Mouse (Mus musculus): ENCODE data around the gene Cd46.

Gene Cd46

DNA sequence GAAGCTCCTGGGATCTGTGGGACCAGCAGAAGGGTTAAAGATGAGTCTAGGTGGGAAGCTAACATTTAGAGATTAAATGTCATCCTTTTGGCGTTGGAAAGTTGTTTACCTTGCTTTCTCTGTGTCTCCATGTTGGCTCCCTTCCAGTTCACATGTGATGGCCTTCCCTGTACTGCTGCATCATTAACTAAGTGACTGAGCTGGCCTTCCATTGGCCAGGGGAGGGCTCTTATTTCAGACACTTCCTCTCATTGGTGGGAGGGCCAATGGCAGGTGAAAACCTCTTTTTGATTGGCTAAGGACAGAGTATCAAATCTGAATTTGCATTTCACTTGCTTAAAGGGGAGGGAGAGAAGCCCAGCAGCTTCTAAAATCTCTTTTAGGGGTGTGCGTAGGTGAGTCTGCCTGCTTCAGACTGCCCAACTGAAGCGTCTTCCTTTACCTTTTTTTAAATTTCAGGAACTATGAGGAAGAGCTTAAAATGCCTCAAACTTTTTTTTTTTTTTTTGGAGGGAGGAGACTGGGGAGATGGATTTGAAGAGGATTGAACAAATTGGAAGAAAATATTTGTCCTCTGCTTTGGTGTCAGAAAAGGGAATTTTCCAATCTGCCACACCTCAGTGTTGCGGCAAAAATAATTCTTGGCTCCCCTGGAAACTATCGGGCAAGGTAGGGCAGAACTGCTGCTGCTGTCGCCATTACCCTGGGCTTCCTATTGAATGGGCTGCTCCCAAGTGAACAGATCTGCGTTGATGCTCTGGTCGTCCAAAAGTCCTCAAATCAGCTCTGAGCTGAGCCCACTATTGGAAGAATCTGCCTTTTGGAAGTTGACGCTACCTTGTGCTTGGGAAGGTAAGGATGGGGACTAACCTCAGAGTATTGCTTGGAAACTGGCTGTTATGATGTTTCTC is 73.7 kb downstream of the Cd46 start:
- no peak for DNase-seq (ENCODE audit: low read depth, low spot score)

- no peak for DNase-seq (ENCODE audit: low read depth, low spot score)
Measured at GRCm38 (mm10) chr1:195017626-195018025, 74.4 kb downstream of the Cd46 start.

- DNase-seq (ENCODE audit: low read depth, low spot score), result peak; percentile 17
Measured at GRCm38 (mm10) chr1:195016811-195017501, 75.1 kb downstream of the Cd46 start.

DNA sequence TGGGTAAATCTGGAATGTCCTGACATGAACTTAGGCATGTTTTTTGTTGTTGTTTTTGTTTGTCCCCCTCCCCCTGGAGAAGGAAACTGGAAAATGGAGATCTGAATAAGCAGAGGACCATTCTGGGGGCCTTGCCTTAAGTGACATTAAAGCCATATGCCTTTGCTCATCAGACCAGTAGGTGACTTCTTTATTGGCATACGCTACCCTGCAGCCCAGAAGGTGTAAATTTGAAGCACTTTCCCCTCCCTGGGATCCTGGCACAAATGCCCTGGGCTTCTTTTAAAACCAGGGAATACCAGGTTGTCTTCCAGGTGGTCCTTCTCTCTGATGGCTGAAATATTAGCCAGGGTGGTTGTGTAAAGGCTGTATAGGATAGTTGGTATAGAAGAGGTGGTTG is 76.8 kb downstream of the Cd46 start:
- no peak for DNase-seq (ENCODE audit: low read depth, low spot score)

DNA sequence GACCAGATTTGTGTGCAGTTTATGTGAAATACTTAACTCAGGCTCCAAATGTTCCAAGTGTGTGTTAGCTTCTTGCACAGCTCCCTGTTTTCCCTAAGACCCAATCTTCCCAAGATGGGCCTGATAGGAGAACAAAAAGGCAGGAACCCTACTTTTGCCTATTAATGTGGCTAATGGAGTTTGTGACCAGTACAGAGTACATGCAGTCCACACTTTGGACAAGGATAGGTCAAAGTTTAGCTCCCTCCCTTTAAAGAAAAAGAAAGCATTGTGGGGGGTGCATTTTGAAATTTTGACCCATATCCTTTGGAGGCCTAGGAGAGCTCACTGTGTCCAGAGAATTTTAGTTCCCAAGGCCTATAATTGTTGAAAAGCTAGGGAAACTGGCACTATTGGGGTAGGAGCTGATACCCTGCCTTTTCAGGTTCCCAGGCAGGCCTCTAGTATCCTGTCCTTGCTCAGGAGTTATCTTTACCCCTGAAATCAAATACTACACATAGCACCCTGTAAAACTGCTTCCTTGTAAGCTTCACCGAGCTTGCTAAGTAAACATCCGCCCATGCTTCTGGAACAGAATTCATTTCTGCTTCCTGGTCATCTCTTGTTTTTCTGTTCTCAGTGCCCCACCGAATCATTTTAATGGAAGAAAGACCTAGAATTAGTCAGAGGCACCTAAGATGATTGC is 77.7 kb downstream of the Cd46 start:
- no peak for DNase-seq (ENCODE audit: low read depth, low spot score)

DNA sequence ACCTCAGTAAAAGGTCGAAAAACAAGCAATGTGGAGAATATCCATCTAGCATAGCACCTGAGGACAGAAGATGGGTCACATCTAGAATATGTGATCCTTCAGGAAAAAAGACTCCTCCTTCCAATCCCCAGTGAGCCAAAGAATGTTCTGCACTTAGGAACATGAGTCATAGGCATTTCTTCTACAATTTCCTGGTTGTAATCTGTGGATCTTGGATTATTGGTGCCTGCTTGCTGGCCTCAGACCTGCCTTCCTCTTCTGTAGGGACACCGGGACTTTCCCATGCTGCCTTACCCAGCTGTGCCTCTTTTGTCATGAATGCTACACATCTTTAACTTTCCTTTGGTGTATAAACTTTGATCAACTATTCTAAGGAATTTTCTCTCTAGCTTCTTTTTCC is 79.5 kb downstream of the Cd46 start:
- DNase-seq (ENCODE audit: low read depth, low spot score), result no peak

GRCm38 (mm10) chr1:195006267-195006666 is 85.8 kb downstream of the Cd46 start:
- no peak for DNase-seq (ENCODE audit: low read depth, low spot score)

GRCm38 (mm10) chr1:195004194-195004593 is 87.9 kb downstream of the Cd46 start:
- DNase-seq (ENCODE audit: low read depth, low spot score), result no peak

DNA sequence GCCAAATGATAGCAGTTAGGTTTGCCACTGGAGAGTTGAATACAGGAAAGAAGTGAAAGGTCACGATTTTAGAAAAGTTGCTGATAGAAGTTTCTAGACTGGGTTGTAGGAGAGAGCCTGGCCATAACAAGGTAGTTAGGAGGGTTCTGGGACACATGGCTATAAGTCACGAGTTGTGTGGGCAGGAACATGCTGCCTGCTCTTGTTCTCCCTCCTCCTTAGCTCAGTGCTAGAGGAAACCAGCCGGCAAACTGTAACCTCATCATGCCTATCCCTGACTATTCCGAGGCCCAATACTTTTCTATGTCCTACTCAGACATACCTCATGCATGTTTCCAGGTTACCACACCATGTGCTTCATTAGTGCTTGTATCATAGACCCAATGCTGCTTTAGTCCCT is 88.7 kb downstream of the Cd46 start:
- DNase-seq (ENCODE audit: low read depth, low spot score), result no peak

DNA sequence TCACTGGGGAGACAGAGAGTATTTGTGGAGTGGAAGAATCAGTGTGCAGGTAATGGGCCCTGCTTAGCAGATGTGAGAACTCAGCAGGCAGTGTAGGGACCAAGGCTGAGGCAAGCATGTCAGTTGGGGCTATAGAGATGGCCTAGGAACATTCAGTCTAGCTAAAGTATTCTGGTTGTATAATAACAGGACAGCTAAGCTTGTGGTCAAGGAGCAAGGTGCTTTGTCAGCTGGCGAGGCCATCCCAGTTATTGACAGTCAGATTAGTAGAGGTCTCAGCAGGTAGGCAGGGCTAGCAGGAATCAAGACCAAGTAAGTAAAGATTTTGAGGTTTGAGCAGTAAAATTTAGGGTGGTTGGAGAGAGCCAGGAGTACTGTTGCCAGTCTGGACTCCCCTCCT is 93.7 kb downstream of the Cd46 start:
- no peak for DNase-seq (ENCODE audit: low read depth, low spot score)

DNA sequence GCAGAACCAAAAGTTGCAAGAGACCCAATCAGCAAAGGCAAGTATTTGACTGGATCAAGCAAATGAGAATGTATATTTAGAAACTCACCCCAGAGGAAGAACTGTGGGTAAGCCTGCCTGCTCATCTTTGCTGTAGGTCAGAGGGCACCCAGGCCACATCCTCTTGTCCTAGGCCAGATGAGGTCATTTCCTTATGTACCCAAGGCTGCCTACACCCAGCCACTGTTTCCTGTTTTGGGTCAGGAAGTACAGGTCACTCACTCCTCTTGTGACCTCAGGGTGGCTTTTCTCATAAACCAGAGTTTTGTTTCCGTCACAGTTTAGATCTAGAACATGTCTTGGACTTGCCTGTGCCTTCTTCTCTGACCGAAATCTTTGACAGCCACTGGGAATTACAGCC is 96.9 kb downstream of the Cd46 start:
- DNase-seq (ENCODE audit: low read depth, low spot score), result no peak

DNA sequence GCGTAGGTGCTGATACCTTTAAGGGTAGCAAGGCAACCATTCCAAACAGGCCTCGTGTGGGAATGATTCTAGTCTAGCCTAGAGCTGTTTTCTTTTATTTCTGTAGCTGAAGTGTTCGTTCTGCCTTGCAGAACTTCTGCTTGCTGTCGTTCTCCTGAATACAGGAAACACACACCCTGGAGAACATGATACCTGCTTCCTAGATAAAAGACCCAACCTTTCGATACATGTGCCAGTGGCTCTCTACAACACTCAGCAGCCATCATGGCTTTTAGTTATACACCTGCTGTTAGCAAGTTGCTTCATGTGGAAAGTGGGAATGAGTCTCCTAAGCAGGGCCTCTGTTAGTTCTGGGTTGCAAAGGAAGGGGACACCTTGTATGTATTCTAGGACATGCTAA is 97.8 kb downstream of the Cd46 start:
- DNase-seq (ENCODE audit: low read depth, low spot score), result no peak

DNA sequence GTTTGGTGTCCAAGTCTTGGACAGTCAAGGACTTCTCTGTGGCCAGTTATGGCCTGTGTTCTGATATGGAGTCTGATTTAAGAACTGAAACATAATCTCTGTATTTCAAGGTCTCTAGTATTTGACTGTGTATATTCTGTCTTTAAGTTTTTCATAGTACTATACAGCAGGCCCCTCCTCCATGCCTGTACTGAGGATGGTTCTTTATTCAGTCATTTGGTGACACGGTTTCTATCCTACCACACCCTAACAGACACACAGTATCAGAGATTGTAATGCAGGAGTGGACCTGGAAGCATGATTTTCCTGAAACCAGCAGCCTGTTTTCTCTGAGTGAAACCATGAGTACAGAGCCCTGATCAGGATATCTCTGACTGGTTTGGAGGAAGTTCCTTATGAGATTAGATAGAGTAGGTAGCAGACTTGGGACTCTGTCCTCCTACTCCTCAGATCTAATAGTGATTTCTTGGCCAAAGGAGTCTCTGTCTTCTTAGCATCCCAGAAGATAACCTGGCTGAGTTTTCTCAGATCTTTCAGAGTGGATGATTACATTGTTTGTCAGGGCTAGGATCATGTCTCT is 98.5 kb downstream of the Cd46 start:
- DNase-seq (ENCODE audit: low read depth, low spot score), result no peak

DNA sequence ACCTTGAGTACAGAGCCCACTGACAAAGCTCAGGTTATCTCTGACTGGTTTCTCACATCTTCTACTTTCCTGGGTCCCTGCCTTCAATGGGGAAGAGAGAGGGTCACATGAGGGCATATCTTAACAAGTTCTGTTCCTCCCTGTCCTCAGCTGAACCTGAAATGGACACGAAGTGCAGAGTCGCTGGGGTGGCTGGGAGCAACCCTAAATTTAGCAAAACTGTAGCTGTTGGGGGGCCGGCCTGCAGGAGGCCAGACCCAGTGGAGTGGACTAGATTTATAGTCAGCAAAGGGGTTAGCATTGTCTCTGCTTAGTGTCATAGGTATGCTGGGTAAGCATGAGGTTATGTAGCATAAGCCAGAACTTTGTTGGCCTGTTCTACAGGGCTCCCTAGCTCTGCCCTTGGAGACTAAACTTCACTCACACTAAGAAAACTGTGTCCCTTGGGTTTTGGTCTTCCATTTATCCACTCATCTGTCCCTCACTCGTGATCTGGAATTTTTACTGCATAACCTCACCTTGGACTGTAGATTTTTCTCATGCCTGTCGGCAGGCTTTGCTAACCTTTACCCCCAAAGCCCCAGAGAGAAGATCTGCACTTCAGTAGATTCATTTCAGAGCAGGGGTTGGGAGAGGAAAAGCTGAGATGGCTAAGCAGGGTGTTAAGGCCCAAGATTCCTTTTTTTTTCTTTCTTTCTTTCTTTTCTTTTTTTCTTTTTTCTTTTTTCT is 99.3 kb downstream of the Cd46 start:
- no peak for DNase-seq (ENCODE audit: low read depth, low spot score)

DNA sequence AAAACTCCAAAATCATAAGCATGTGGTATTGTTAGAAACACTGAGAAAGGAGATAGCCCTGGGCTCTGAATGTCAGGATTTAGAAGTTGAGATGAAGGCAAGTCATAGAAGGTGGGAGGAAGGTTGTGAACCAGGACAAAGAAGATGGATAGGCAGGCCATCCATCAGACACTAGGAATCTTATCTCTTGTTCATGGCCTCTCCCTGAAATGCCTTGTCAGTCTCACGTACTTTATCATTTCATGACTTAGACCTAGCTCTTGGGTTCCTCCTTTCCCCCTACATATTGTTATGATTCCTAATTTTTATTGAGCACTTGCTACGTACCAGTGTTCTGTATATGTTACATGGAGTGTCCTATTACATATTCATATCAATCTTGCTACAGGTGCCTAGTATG is 100.4 kb downstream of the Cd46 start:
- DNase-seq (ENCODE audit: low read depth, low spot score), result no peak

DNA sequence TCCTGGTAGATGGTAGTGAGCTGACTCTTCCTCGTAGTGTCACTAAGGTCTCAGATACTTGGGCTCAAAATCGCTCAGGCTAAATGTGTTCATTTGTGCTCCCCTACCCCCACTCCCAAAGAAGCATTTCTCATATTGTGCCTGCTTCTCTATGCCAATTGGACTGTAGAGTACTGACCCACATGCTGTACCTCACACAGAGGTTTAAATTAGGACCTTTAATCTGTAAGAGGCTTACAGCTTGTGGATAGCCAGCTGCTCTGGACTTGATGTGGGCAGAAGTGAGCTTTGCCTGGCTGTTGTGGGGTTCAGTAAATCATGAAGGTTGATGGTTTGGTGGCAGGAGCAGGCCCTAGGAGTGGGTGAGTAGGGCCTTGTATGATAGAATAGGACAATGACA is 101.1 kb downstream of the Cd46 start:
- DNase-seq (ENCODE audit: low read depth, low spot score), result no peak

DNA sequence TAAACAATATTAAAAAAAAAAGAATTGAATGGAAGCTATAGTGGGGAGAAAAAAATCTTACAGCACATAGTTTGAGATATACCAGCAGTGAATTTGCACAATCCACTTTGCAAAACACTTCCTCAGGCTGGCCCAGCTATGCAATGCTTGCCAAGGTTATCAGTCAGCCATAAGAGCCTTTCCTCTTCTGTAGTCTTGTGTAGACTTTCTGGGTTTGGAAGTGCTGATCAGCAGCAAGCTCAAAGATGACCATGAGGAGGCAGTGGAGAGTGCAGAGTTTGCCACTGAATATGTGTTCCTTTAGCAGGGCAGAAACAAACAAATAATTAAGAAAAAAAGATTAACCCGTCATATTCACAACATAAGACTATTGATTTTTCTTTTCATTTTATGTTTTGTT is 103.0 kb downstream of the Cd46 start:
- no peak for DNase-seq (ENCODE audit: low read depth, low spot score)

Data from mesoderm, embryonic 11.5 days (tissue).